8 mouse cellular contexts compared by ENCODE assay signal in genomic region chr5:107720991-107721637, GRCm38 (mm10). TPM values are rescaled to one million over a fixed set of nuclear protein-coding genes. Genes with fewer than 3 reads are reported as not detected.
A peak's percentile ranks its signal among the peaks of the same experiment; 100 is the strongest.
DNase-seq lines count a peak whose midpoint lies in the region; ATAC-seq and TF ChIP-seq lines count a peak whose summit lies in the region.

No protein-coding gene starts in this region.

- ATAC-seq in CD4-positive, CD25-positive, alpha-beta regulatory T cell, adult 4 months, result no peak
- no peak for ATAC-seq in lung, postnatal 0 days
- ATAC-seq in limb, embryonic 13.5 days (ENCODE audit: low FRiP score, low read depth), result peak; percentile 9; the same call in 1 of the 2 replicates
- no peak for ATAC-seq in stomach, embryonic 15.5 days (ENCODE audit: insufficient read depth, low FRiP score, low read depth)

- no peaks in the 10 kb centered on the region for H3K36me3 ChIP-seq in lung, postnatal 0 days (ENCODE audit: insufficient read depth, low read length)
- H3K36me3 ChIP-seq in limb, embryonic 13.5 days, result no peaks in the 10 kb centered on the region
- no peaks in the 10 kb centered on the region for H3K36me3 ChIP-seq in stomach, embryonic 15.5 days

- TF ChIP-seq EP300 in lung, postnatal 0 days (IDR thresholded peaks at IDR 0.05), result no peak

- TF ChIP-seq CTCF in lung, postnatal 0 days (IDR thresholded peaks at IDR 0.05), result no peak

- peak; percentile 20 for DNase-seq in CD4-positive, CD25-positive, alpha-beta regulatory T cell, adult 2 months (ENCODE audit: low read depth, low spot score)
- DNase-seq in lung, postnatal 0 days (ENCODE audit: low spot score), result peak; percentile 7
- no peak for DNase-seq in lung, postnatal 10 days
- no peak for DNase-seq in spleen, postnatal 10 days (ENCODE audit: low spot score in 2 of 2)
- no peak for DNase-seq in ovary, postnatal 36 days (ENCODE audit: low spot score)

- peak overlapping the region; percentile 29 for H3K4me3 ChIP-seq in lung, postnatal 0 days (ENCODE audit: low read depth, low read length)
- peak overlapping the region; percentile 46 for H3K4me3 ChIP-seq in limb, embryonic 13.5 days
- peak overlapping the region; percentile 37 for H3K4me3 ChIP-seq in stomach, embryonic 15.5 days (replicated peaks)

- H3K4me2 ChIP-seq in lung, postnatal 0 days (replicated peaks; ENCODE audit: low read depth, low read length), result peak overlapping the region; percentile 47
- peak overlapping the region; percentile 72 for H3K4me2 ChIP-seq in limb, embryonic 13.5 days (replicated peaks)
- H3K4me2 ChIP-seq in stomach, embryonic 15.5 days, result peak overlapping the region; percentile 70

- WGBS in lung, postnatal 0 days, result 9% methylated on average over 32 of the region's 58 CpGs
- under 1% methylated on average over 58 of the region's 58 CpGs for WGBS in limb, embryonic 13.5 days
- WGBS in stomach, embryonic 15.5 days, result 5% methylated on average over 58 of the region's 58 CpGs

- no peak overlapping the region for H3K9ac ChIP-seq in lung, postnatal 0 days (replicated peaks; ENCODE audit: low read depth)
- H3K9ac ChIP-seq in limb, embryonic 13.5 days, result peak overlapping the region; percentile 43
- no peak overlapping the region for H3K9ac ChIP-seq in stomach, embryonic 15.5 days

- H3K9me3 ChIP-seq in lung, postnatal 0 days (ENCODE audit: low read length), result no peaks in the 10 kb centered on the region
- no peaks in the 10 kb centered on the region for H3K9me3 ChIP-seq in limb, embryonic 13.5 days
- no peaks in the 10 kb centered on the region for H3K9me3 ChIP-seq in stomach, embryonic 15.5 days

- H3K27ac ChIP-seq in lung, postnatal 0 days (ENCODE audit: low read length), result no peak overlapping the region
- no peak overlapping the region for H3K27ac ChIP-seq in limb, embryonic 13.5 days
- no peak overlapping the region for H3K27ac ChIP-seq in stomach, embryonic 15.5 days

- H3K4me1 ChIP-seq in lung, postnatal 0 days (ENCODE audit: insufficient read depth, low read depth, low read length), result peaks cover 46% of the 10 kb centered on the region
- peaks cover 44% of the 10 kb centered on the region for H3K4me1 ChIP-seq in limb, embryonic 13.5 days
- H3K4me1 ChIP-seq in stomach, embryonic 15.5 days, result peaks cover 55% of the 10 kb centered on the region

- peaks cover 75% of the 10 kb centered on the region for H3K27me3 ChIP-seq in lung, postnatal 0 days (replicated peaks; ENCODE audit: insufficient read depth, low read length)
- H3K27me3 ChIP-seq in limb, embryonic 13.5 days, result peaks cover 97% of the 10 kb centered on the region
- H3K27me3 ChIP-seq in stomach, embryonic 15.5 days (replicated peaks), result peaks cover 71% of the 10 kb centered on the region

RNA-seq across cellular contexts. Expression of gene Gfi1, which starts 4.7 kb away (rescaled TPM):
- polyA plus RNA-seq in CD4-positive, CD25-positive, alpha-beta regulatory T cell, adult 4 months (2017; shearing (Covaris generic)), result 1 to 10 TPM; 2.5 to 6.1 TPM
- 0.08 TPM in 2 replicates for polyA plus RNA-seq in lung, postnatal 0 days (2015; fragmentation: Nextera tagmentation; extraction: Ambion mirVana)
- 0.08 and 0.09 TPM in 2 replicates for polyA plus RNA-seq in limb, embryonic 13.5 days (2015; fragmentation: Nextera tagmentation; extraction: Ambion mirVana)
- 1.6 and 2.5 TPM in 2 replicates for polyA plus RNA-seq in stomach, embryonic 15.5 days (2015; fragmentation: Nextera tagmentation; extraction: Ambion mirVana)

Comparison
In these comparisons a context has a peak if more than half of its experiments do, and no peak if none do; other contexts are left out.
1. DNase-seq: peak in CD4-positive, CD25-positive, alpha-beta regulatory T cell, adult 2 months (single experiment) and lung, postnatal 0 days (single experiment); none in lung, postnatal 10 days (single experiment), spleen, postnatal 10 days (0 of 2) and ovary, postnatal 36 days (single experiment).
2. Peak in every context shown above with its lines, with median percentiles within 50 percentile points of each other: H3K4me2 ChIP-seq and H3K4me3 ChIP-seq.